Mouse (Mus musculus) gastrocnemius, postnatal 25 days (tissue): Measurements from ENCODE around the gene Rbm42. TPM values are rescaled to one million over a fixed set of nuclear protein-coding genes. Genes with fewer than 3 reads are reported as not detected.

ENCODE experiments used
- DNase-seq: peaks from one replicate; pipeline ENCODE4 v3.0.0; 2022
- long read RNA-seq, 2 experiments: library from polyadenylated mRNA; stranded (forward); transcript quantifications; one replicate each; pipeline ENCODE4 v2.0.0; 2021
- total RNA-seq, 2 experiments: library from RNA; stranded (reverse); gene quantifications; 1 replicate in 1 of 2; 2 replicates in 1 of 2; pipeline ENCODE4 v1.2.3; 2021

Gene Rbm42
- 10 to 100 TPM; 37.2 to 40.1 TPM for total RNA-seq
- long read RNA-seq, experiment 1, transcript Rbm42-201 (10 exons, 1,784 nt): major isoform, 36 of 66 reads
- long read RNA-seq, experiment 1, transcript Rbm42-202 (9 exons, 1,526 nt): minor isoform, 22 of 66 reads
- long read RNA-seq, experiment 1, partial matches to known transcripts: 6 of 66 reads
- long read RNA-seq, experiment 1, other reads (novel, unspliced or antisense): 2 of 66 reads
- long read RNA-seq, experiment 2, transcript Rbm42-201 (10 exons, 1,784 nt): major isoform, 45 of 79 reads
- long read RNA-seq, experiment 2, transcript Rbm42-202 (9 exons, 1,526 nt): minor isoform, 30 of 79 reads
- long read RNA-seq, experiment 2, partial matches to known transcripts: 1 of 79 reads
- long read RNA-seq, experiment 2, other reads (novel, unspliced or antisense): 3 of 79 reads

DNA sequence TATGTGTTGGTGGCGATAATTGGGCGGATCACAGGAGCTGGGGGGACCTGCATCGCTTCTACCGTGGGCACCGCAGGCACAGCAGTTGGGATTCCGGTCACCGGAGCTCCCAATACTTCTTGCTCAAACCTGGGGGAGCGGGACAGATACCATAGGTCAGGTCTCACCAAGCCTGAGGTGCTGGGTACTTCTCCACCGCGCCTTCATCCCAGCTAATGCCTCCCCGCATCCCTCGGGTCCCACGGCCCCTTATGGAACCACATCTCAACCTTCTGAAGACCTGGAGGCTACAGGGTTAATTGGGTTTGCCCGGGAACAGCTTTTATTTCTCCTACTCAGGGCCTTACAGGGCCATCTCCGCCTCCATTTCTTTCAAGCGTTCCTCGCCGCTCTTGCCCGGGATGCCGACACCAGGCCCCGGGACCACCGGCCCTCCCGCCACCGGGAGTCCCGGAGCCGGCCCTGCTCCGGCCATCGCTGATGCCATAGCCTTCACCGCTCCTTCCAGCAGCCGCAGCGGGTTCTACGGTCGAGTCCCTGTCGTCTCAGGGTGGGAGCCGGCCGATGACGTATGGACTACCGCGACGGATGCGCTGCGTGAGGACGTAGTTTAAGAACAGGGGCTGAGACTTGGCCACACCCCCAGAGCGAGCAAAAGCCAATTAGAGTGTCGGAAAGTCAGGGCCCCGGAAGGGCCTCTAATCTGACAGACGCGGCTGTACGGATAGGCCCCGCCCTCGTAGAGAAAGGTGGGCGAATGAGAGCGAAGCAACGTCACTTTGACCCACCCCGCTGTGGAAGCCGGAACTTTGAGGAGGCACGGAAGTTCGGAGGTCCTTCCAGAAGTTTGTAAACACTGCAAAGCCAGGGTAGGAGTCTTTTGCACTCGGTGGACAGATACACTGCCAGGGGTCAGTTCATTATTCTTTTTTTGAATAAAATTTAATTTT is at the start of gene Rbm42:
TSS of gene Rbm42 (minus strand) at position 727 of the 950 bp plus-strand sequence.
- DNase-seq: peak; percentile 98

DNA sequence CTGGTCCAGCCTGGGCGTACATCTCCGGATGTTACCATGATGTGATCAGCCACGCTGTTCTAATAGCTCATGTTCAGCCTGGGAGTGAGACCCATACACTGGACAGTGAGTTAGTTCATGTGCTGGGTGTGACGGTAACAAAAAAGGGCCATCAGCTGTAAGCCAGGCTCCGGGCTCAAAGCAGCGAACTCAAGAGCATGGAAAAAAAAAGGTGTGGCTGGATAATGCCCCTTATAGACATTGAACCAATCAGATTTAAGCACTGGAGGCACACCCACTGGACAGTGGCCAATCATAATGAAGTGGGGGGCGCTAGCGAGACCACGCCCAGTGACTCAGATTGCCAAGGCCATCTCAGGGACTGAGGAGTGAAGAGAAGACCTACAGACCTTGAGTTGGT is 48.5 kb upstream of the Rbm42 start, which contains the start of gene 2200002J24Rik:
TSS of gene 2200002J24Rik (plus strand) at position 338 of the 400 bp plus-strand sequence.
- no peak for DNase-seq

- DNase-seq: no peak
Measured at GRCm38 (mm10) chr7:30698101-30698500, 48.0 kb upstream of the Rbm42 start.

DNA sequence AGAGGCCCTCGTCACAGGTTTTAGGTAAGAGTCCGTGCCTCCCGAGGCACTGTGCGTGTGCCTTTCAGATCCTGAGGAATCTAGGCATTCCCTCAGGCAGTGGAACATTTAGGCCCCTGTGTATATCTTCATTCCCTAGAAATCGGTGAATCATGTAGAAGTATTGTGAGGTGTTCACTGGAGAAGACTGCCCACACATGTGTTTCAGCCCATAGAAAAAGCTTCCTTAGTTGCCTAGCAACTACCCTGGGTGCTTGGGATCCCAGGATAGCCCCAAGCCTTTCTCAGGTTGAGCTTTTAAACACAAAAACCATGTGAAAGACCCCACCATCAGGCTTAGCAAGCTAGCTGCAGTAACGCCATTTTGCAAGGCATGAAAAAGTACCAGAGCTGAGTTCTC is 38.2 kb upstream of the Rbm42 start:
- no peak for DNase-seq

GRCm38 (mm10) chr7:30683425-30683824 is 33.3 kb upstream of the Rbm42 start:
- DNase-seq: no peak

- DNase-seq: no peak
Measured at GRCm38 (mm10) chr7:30681897-30682296, 31.8 kb upstream of the Rbm42 start.

- no peak for DNase-seq
Measured at GRCm38 (mm10) chr7:30678263-30678975, 28.3 kb upstream of the Rbm42 start.

- no peak for DNase-seq
Measured at GRCm38 (mm10) chr7:30671480-30671879, 21.4 kb upstream of the Rbm42 start, which contains the start of gene Pmis2. Gene Pmis2, minus strand, starts transcription at chr7:30671605.

GRCm38 (mm10) chr7:30669229-30669628 is 19.1 kb upstream of the Rbm42 start:
- no peak for DNase-seq

- DNase-seq: no peak
Measured at GRCm38 (mm10) chr7:30665321-30665720, 15.2 kb upstream of the Rbm42 start.

GRCm38 (mm10) chr7:30664529-30665200 is 14.5 kb upstream of the Rbm42 start, which contains the start of gene Haus5:
Gene Haus5, minus strand, starts transcription at chr7:30664994.
- peak; percentile 79 for DNase-seq

DNA sequence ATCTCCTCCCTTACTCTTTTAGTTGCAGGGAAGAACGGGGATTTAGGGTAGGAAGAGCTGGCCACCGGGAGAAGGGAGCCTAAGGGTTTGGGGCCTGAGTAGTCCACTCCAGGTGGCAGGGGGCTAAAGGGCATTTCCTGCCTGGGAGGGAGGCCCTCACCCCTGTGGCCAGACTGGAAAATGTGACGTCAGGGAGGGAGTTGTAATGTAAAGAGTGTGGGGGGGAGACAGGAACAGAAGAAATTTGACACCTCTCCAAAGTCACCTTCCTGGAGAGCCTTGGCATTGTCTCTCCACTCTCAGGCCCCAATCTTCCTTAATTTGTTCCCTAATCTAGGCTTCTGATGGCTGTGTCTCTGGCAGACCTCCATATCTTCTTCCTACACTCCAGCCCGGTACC is 11.0 kb downstream of the Rbm42 start:
- DNase-seq: no peak

DNA sequence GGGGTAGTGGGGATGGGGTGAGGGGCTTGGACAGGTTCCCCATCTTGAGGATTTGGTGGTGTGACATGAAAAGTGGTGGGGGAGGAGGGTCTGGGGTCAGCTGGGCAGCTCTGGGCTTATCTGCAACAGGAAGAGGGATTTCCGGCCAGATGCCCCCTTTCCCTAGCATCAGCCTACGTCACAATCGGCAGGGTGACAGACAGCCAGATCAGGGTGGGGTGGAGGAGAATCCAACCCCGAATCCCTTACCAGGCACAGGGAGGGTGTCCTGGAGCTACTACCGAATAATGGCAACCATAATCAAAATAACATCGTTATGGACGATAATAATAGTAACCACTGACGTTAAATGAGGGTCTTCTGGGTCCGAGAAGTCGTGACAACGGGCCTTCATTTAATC is 13.7 kb downstream of the Rbm42 start:
- DNase-seq: no peak

DNA sequence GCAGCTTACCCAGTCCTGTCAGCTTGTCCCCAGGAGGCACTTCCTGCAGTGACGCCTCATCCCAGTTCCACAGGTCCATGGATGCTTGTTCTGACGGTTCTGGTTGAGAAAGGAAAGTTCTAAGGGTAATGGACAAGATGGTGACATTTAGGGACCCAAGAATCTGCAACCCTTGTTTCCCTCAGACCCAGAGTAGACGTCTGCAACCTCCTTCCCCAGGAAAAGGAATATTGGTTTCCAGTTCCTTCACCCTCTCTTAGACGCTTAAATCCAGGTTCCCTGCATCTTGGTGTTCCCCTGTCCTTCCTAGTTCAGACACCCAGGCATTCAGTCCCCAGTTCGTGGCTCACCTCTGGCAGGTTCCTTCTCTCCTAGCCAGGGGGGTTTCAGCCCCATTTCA is 14.4 kb downstream of the Rbm42 start, which contains the start of gene Etv2:
TSS of gene Etv2 (minus strand) at position 101 of the 400 bp plus-strand sequence.
- DNase-seq: no peak

- DNase-seq: no peak
Measured at GRCm38 (mm10) chr7:30634621-30635020, 15.5 kb downstream of the Rbm42 start.

- DNase-seq: no peak
Measured at GRCm38 (mm10) chr7:30633762-30634412, 16.2 kb downstream of the Rbm42 start.

DNA sequence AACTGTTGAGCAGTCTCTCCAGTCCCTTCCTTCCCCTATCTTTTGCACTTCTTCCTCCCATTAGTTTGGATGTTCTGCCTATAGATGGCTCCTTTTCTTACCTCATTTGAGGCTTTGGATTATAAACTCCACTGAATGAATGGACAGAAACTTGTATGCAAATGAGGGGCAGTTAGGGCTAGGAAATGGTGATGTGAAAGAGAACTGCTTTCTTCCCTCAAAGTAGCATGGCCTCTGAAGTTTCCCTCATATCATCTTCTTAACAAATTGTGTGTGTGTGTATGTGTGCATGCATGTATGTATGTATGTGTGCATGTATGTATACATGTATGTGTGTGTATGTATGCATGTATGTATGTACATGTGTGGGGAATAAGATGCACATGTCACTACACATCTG is 21.1 kb downstream of the Rbm42 start:
- DNase-seq: no peak

- DNase-seq: no peak
Measured at GRCm38 (mm10) chr7:30626647-30627046, 23.5 kb downstream of the Rbm42 start.

GRCm38 (mm10) chr7:30625530-30626384 is 24.4 kb downstream of the Rbm42 start, which contains the start of gene Cox6b1:
Gene Cox6b1, minus strand, starts transcription at chr7:30626151.
- DNase-seq: peak; percentile 85

- no peak for DNase-seq
Measured at GRCm38 (mm10) chr7:30619202-30619601, 30.9 kb downstream of the Rbm42 start.
